Mouse (Mus musculus) layer of hippocampus, adult 9-10 months (tissue): ENCODE data around the gene Ccs.

ENCODE experiments used
- DNase-seq: peaks from one replicate; pipeline ENCODE4 v3.0.0; 2022; ENCODE audit warnings: low spot score

Ccs gene

DNA sequence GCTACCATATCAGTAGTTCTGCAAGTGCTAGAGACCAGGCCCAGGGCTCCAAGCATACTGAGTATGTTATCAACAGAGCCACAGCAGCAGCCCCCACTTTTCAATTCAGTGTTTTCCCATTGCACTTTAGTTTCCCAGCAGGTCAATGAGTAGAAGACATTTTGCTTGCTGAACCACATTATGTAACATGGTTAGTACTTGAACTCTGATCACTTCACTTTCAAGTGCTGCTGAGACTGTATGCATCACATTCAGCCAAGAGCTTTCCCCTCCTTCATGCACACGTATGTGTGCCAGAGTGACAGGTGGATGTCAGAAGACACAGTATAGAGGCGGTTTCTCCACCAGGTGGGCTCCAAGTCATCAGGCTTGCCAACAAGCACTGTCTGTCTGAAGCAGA is 56.2 kb downstream of the Ccs start:
- DNase-seq, result no peak
